Mouse (Mus musculus) lung, embryonic 15.5 days (tissue): ENCODE results near the gene Asic3. TPM values are rescaled to one million over a fixed set of nuclear protein-coding genes. Genes with fewer than 3 reads are reported as not detected.

Source experiments
- ATAC-seq: fragments of 200-750 bp; cut with Nextera tagmentation; 2 replicates; pipeline ENCODE4 v1.8.0; 2017; ENCODE audit warnings: moderate number of reproducible peaks, borderline replicate concordance; ENCODE audit not compliant: low FRiP score, low TSS enrichment; ENCODE audit errors: extremely low read depth
- H3K27ac ChIP-seq: fragments of 300-500 bp; sonication (generic); 2 replicates; pipeline ENCODE4 v1.5.1; 2015; ENCODE audit warnings: moderate library complexity, mild to moderate bottlenecking, inconsistent platforms
- H3K27me3 ChIP-seq: fragments of 300-500 bp; sonication (generic); 2 replicates; pipeline ENCODE4 v1.6.1; 2015; ENCODE audit warnings: inconsistent platforms
- H3K36me3 ChIP-seq: fragments of 300-500 bp; sonication (generic); 2 replicates; pipeline ENCODE4 v1.6.1; 2015; ENCODE audit warnings: inconsistent platforms
- H3K4me1 ChIP-seq: fragments of 300-500 bp; sonication (generic); 2 replicates; pipeline ENCODE4 v1.6.1; 2015; ENCODE audit warnings: inconsistent platforms
- H3K4me2 ChIP-seq: fragments of 300-500 bp; sonication (generic); 2 replicates; pipeline ENCODE4 v1.6.1; 2015; ENCODE audit warnings: inconsistent platforms, mild to moderate bottlenecking, moderate library complexity
- H3K4me3 ChIP-seq: fragments of 300-500 bp; sonication (generic); 2 replicates; pipeline ENCODE4 v1.5.1; 2015; ENCODE audit warnings: mild to moderate bottlenecking, inconsistent platforms
- H3K9ac ChIP-seq: fragments of 300-500 bp; sonication (generic); 2 replicates; pipeline ENCODE4 v1.6.1; 2015; ENCODE audit warnings: inconsistent platforms
- H3K9me3 ChIP-seq: fragments of 300-500 bp; sonication (generic); 2 replicates; pipeline ENCODE4 v1.6.1; 2016; ENCODE audit warnings: inconsistent platforms
- WGBS: fragments of 180-500 bp; shearing (Covaris S2); methylation state at CpG from one replicate; pipeline ENCODE4 v1.1.7; 2015; 5-methylcytosine and 5-hydroxymethylcytosine counted together
- polyA plus RNA-seq: library from polyadenylated mRNA; unstranded; fragments of >200 nt; fragmentation: Nextera tagmentation; extraction: Ambion mirVana; gene quantifications from 2 replicates; pipeline ENCODE4 v1.2.1, GENCODE M21; 2015

The Asic3 gene
- polyA plus RNA-seq, 1 experiment from 2014 or later = 0.16 TPM

DNA sequence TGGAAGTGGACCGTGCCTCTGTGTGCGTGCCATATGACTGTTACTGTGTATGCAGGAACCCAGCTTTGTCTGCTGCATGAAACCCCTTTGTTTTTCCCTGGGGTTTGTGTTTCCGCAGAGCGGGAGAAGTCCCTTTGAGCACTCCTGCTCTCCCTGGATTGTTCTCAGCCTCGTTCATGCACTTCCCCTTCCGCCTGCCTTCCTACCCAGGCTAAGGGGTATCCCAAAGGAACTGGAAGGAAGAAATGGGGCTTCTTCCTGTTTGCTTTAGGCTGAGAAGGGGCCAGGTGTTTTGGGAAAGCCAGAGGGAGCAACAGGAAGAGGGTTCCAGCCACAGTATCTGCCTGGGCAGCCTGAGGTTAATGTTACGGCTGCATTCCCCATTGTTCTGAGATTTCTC lies 42.4 kb downstream of the Asic3 start:
- H3K36me3 ChIP-seq = no peaks in the 10 kb centered on the region
- 59% methylated on average over 7 of the region's 7 CpGs for WGBS
- H3K9ac ChIP-seq = 0 out of 2 replicates have a peak overlapping the region, but pooled peaks have one; percentile 7
- no peak for ATAC-seq
- H3K4me2 ChIP-seq = peak overlapping the region; percentile 29
- no peaks in the 10 kb centered on the region for H3K9me3 ChIP-seq
- H3K27me3 ChIP-seq = no peaks in the 10 kb centered on the region
- no peak overlapping the region for H3K4me3 ChIP-seq
- H3K27ac ChIP-seq = peak overlapping the region; percentile 82
- H3K4me1 ChIP-seq = peaks cover 42% of the 10 kb centered on the region

DNA sequence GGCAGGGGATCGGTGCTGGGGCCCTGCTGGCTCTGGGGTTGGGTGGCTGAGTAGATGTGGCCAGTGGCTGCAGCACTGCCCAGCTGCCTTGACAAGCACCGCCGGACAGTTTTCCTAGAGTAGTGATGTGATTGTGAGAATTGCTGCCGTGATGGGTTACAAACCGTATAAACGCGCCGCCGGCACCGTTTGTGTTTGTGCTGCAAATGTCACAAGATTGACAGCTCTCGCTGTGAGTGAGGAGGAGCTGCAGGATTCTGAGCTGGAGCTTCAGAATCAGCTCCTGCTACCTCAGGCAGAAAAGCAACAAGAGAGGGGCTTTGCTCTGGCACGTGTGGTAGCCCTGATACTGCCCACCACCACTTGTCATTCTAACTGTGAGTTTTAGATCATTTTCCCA lies 53.6 kb downstream of the Asic3 start:
- Histone ChIP-seq H3K9ac (no peak overlapping the region), H3K4me2 (no peak overlapping the region), H3K4me3 (no peak overlapping the region), H3K36me3 (0 out of 2 replicates have a peak, but pooled peaks cover under 1% of the 10 kb centered on the region), H3K27me3 (no peaks in the 10 kb centered on the region), H3K4me1 (0 out of 2 replicates have a peak, but pooled peaks cover 6% of the 10 kb centered on the region), H3K27ac (no peak overlapping the region), H3K9me3 (no peaks in the 10 kb centered on the region)
- WGBS = 43% methylated on average over 12 of the region's 12 CpGs
- no peak for ATAC-seq

Other genes starting within 250 kb of the Asic3 start
- 16.6 TPM in 2 replicates for gene Nupl2, start 248.4 kb upstream of the Asic3 start, polyA plus RNA-seq
- 6.0 and 7.0 TPM in 2 replicates for gene Kcnh2, start 61.8 kb upstream of the Asic3 start, polyA plus RNA-seq
- 17.1 and 18.8 TPM in 2 replicates for gene Nos3, start 48.6 kb upstream of the Asic3 start, polyA plus RNA-seq
- gene Atg9b, start 21.2 kb upstream of the Asic3 start, polyA plus RNA-seq = 0.64 and 0.77 TPM in 2 replicates
- 44.7 and 49.6 TPM in 2 replicates for gene Abcb8, start 19.7 kb upstream of the Asic3 start, polyA plus RNA-seq
- gene Cdk5, start 10.1 kb downstream of the Asic3 start, polyA plus RNA-seq = 38.6 and 43.4 TPM in 2 replicates
- 40.4 and 44.4 TPM in 2 replicates for gene Slc4a2, start 10.4 kb downstream of the Asic3 start, polyA plus RNA-seq
- gene Fastk, start 31.9 kb downstream of the Asic3 start, polyA plus RNA-seq = 91.2 and 96.3 TPM in 2 replicates
- 15.9 and 18.7 TPM in 2 replicates for gene Tmub1, start 34.5 kb downstream of the Asic3 start, polyA plus RNA-seq
- 41.3 and 42.8 TPM in 2 replicates for gene Agap3, start 38.8 kb downstream of the Asic3 start, polyA plus RNA-seq
- gene Gbx1, start 113.8 kb downstream of the Asic3 start, polyA plus RNA-seq = not detected in 2 replicates
- 0.36 and 0.59 TPM in 2 replicates for gene Asb10, start 127.6 kb downstream of the Asic3 start, polyA plus RNA-seq
- gene 4931409K22Rik, start 143.4 kb downstream of the Asic3 start, polyA plus RNA-seq = not detected in 2 replicates
- 108 and 110 TPM in 2 replicates for gene Abcf2, start 164.1 kb downstream of the Asic3 start, polyA plus RNA-seq
- gene Chpf2, start 173.3 kb downstream of the Asic3 start, polyA plus RNA-seq = 21.7 and 21.8 TPM in 2 replicates
- 28.5 and 29.7 TPM in 2 replicates for gene Smarcd3, start 211.0 kb downstream of the Asic3 start, polyA plus RNA-seq